Mouse (Mus musculus): ENCODE measurements around the gene Pde8b. TPM values are rescaled to one million over a fixed set of nuclear protein-coding genes. Genes with fewer than 3 reads are reported as not detected.

The Pde8b gene
- total RNA-seq (2015; ENCODE audit: low replicate concordance) (1.5 TPM in 1 of 2 replicates, not detected in the other), total RNA-seq (2017; ENCODE audit: low replicate concordance) (0.26 TPM in 1 of 2 replicates, not detected in the other)

DNA sequence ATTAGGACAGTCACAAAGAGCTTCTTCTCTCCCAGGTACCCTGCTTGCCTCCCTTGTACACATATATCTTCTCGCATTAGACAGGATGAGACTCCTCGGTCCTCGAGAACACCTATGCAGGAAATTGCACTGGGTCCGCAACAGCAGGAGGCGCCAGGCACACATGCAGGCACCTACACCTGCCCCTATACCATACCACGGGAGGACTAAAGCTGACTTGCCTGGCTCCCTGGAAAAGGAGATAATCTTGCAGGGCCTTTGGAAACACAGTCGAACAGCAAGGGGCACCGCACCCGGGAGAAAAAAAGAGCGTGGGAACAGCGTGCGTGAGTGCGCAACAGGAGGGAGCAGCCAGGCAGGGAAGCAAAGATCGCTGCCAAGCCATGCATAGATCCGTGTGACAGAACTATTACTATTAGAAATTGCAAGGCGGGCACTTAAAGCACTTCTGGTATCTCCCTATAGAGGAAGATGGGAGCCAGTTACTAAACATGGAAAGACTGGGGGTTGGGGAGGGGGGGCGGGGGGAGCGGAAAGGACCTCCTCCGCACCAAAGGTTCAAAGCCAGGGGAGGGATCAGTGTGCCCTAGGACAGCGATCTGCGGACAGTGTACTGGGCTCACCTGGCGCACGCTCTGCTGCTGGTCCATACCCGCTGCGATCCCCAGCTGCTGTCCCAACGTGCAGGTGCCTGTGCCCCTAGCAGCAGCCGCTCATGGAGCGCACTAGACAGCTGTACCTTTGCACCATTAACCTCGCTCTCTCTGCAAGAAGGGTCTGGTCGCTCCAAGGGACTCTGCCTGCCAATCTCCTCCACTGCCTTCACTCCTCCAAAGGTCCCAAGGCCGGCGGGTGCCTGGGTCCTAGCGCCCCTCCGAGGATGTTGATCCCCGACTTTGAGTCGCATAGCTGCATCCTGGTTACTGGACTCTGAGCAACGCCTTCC, at the start of gene Pde8b:
Pde8b (minus strand) TSS at position 826 of the 946 bp plus-strand sequence.
- ATAC-seq (replicated peaks; ENCODE audit: low FRiP score, poor library complexity, severe bottlenecking): no peak

DNA sequence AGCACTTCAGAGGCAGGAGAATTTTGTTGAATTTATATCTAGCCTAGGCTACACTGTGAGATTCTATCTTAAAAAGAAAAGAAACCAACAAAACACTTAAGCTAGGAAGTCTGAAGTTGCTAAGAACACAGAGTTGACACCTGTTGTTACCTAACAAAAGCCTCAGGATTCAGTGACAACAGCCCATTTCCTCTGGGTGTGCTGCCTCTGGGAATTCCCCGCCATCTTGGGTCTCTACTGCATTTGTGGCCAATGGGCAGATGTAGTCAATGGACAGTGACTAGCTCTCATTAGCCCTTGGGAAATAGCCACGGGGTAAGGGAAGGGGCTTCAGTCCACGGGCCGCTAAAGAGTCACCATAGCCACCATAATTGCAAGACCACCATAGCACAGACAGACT, 41.8 kb upstream of the Pde8b start:
- ATAC-seq (replicated peaks; ENCODE audit: low FRiP score, poor library complexity, severe bottlenecking): no peak

DNA sequence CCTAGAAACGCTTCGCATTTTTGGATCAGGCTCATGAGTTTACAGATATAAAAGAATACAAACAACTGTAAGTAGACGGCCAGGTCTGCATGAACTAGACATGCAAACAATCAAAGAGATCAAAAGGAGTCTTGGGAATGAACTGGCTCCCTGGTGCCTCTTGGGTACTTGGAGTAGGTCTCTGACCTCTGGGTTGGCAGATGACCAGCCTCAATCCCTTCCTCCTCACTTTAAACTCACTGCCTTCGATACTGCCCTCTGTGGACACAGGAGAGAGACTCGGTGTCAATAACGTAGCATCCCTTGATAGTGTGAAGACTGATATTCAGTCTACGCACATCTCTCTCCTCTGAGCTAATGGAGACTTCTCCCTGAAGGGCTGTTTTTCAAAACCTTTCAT, 37.9 kb upstream of the Pde8b start:
- ATAC-seq (replicated peaks; ENCODE audit: low FRiP score, poor library complexity, severe bottlenecking): no peak

DNA sequence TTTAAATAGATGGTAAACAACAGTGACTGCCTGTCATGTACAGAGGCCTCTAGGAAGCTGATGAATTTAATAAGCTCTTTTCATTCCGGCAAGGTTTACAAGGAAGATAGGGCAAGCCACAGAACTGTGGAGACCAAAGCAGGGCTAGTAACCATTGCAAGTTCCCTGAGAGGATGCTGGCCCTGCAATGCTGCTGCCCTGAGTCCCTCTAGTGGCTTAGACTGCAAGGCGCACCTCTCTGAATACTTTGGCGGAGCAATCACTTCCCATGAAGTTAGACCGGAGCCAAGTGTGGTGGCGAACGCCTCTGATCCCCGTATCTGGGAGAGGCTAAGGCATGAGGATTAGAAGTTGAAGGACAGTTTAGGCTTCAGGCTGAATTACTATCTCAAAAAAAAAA, 36.9 kb upstream of the Pde8b start:
- no peak for ATAC-seq (replicated peaks; ENCODE audit: low FRiP score, poor library complexity, severe bottlenecking)

DNA sequence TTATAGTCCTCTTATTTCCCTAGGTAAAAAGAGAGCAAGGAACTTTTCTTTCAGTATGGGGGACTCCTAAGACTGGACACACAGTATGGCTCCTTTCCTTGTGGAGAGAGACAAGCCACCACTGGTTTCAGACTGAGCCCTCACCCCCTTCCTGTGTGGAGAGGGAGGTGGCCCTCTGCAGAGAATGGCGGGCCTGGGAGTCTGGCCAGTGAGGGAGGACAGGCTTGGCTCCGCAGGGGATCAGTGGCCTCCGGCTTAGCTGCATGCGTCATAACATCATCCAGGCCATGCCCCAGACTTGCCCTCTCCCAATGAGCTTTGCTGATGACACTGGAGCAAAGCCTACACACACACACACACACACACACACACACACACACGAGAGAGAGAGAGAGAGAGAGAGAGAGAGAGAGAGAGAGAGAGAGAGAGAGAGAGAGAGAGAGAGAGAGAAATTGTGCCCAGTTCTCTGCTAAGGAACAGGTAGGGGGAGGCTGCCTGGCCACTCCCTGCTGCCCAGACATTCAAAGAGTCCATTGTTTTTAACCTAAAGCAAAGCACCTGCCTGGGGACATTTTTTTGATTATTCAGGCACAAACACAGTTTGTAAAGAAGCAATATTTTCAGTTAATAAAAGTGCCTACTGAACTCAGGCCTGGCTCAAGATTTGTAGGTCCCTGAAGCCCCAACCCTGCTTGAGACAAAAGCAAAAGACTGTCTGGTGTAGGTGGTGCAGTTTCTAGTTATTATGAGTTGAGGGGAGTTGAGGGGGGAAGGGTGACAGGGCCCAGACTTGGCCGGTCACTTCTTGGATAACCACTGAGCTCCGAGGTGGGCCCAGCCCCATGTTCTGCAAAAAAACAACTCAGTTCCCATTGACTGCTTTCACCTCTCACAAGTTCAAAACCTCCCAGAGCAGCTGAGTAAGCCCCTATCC, 31.9 kb upstream of the Pde8b start:
- no peak for ATAC-seq (replicated peaks; ENCODE audit: low FRiP score, poor library complexity, severe bottlenecking)

DNA sequence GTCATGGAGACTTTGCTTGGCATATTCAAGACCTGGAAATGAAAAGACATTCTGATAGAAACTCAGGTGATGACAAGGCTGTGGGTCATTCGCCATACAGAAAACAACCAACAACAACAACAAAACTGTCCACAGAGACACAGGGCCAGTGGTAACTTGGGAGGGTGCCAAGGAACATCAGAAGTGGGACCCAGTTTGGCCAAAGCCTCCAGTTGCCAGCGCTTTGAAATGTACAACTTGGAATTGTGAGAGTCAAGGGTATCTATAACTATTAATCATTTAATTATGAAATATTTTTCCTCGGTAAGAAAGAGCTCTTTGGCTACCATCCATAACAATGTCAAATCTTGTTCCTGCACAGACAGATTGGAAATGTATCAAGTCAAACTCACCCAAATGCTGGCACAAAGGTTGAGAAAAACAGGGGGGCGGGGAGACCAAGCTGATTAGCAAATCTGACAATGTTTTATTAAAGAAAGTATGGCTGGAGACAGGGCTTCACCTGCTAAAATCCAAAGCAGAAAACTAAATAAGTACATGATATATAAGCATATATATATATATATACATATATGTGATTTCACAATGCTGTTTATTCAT, 28.4 kb upstream of the Pde8b start:
- no peak for ATAC-seq (replicated peaks; ENCODE audit: low FRiP score, poor library complexity, severe bottlenecking)

DNA sequence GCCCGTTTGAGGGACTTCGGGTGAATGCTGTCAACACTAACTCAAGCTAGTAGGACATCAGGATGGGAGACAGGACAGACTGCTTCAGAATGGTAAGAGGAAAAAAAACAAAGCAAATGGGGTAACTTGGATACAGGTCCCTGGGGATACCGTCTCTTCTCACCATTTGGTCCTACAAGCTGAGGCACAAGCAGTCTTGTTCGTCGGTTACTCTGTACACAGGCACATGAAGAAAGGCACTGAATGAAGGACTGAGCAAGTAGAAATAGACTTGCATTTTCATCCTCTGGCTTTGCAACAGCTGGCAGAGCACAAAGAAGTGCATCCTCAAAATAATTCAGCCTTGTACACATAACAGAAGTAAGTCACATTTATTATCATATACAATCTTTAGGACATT, 14.6 kb upstream of the Pde8b start:
- no peak for ATAC-seq (replicated peaks; ENCODE audit: low FRiP score, poor library complexity, severe bottlenecking)

DNA sequence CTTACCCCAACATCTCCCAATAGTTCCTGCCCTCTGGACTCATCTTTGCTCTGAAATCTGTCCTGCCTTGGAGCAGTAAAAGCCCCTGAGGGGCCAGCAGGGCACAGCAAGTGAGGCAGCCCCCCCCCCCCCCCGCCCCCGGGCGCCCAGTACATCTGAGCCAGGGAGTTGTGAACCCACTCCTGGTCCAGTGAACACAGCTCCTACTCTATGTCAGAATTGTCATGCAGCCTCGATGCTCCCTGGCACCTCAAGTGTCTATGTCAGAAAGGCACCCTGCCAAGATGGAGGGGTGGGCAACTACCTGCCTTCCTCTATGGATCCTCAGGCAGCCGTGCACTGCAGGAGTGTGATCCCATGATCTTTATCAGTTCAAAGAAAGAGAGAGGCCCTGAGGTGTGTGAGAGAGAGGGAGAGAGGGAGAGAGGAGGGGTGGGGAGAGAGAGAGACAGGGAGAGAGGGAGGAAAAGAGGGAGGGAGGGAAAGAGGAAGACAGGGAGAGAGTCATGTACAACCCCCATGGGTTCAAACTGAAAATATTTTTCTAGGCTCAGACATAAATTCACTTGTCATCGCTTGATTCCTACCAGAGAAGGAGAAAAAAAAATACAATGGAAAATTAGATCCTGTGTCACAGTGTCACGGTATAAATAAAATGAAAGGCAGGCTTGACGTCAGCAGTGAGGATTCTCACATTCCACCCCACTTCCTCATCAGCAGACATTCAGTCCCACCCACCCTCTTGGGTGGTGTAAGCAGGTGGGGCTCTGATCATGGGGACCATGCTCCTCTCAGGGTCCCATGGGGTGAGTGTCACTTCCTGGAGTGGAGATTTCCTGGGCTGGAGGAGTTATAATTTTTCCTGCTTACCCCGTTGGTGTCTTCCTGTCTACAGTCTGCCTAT, 11.0 kb upstream of the Pde8b start:
- no peak for ATAC-seq (replicated peaks; ENCODE audit: low FRiP score, poor library complexity, severe bottlenecking)

DNA sequence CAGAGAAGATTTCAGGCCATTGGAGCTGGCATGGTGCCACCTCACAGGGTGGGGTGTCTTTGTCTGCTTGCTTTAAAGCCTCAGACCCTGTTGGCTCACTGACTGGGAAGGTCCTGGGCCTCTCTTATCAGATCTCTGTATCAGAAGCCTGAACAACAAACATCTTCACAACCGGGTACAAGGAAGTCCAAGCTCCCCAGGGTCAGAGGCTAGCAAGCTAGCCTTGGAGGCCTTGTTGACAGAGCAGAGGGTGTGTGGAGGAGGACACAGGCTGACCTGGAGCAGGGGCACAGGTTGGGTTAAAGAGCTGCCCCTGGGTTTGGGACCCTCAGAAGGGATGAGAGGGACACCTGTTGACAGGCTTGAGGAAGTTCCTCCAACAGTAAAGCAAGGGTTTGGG, 10.3 kb upstream of the Pde8b start:
- ATAC-seq (replicated peaks; ENCODE audit: low FRiP score, poor library complexity, severe bottlenecking): no peak

DNA sequence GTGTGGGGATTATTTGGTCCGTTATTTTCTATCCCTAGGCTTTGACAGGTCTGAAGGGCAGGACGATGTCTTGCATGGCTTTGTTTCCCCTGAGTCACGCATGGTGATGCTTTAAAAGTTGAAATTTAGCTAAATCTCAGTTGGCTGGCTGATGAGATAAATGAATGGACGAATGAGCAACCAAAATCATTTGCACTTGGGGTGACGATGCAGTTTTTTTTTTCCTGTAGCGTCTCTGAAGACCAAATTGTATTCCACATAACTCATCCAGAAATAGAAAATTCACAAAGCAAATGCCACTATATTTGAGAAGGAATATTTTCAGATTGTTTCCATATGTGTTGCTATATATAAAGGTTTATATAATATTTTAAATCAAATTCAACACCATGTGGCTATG, 6.9 kb upstream of the Pde8b start:
- ATAC-seq (replicated peaks; ENCODE audit: low FRiP score, poor library complexity, severe bottlenecking): no peak

DNA sequence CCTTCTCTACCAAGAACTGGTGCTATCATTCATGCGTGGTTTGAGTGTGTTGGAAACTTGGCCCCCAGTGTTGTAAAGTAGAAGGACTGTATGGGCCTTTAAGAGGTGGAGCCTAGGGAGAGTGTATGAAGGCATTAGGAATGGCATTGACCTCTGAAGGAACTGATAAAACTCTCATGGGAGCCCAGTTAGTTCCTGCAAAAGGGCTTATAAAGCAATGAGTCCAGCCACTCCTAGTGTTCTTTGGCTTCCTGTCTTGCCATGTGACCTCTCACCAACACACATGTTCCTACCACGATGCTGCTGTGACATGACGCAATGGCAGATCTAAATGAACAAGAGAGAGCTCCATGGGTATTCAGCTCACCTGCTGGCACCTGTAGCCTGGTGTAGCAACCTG, 4.9 kb upstream of the Pde8b start:
- no peak for ATAC-seq (replicated peaks; ENCODE audit: low FRiP score, poor library complexity, severe bottlenecking)

DNA sequence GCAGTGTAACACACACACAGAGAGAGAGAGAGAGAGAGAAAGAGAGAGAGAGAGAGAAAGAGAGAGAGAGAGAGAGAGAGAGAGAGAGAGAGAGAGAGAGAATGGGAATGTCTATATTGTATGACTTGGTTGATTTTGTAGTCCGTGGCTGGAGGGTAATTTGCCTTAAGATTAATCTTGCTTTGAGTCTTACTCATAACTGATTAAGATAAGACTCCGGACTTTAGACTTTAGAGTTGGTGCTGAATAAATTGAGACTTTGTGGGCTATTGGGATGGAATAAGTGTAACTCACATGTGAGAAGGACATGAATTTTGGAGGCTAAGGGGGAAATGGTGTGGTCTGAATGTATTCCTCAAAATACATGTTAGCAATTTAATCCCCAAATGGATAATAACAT, 7.1 kb downstream of the Pde8b start:
- ATAC-seq (replicated peaks; ENCODE audit: low FRiP score, poor library complexity, severe bottlenecking): no peak

DNA sequence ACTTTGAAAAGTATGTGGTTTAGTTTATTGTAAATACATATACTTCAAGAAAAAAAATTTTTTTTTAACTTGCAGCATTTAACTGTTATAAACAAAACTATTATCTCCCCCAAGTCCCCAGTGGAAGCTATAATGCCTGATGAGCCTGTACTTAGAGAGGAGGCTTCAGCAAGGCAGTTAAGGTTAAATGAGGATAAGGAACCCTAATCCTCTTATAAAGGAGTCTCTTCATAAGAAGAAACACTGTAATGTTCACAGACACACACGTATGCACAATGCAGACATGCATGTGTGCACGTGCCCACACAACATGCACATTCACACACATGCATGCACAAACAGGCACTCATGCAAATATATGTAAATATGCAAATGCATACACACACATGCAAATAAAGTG, 12.6 kb downstream of the Pde8b start:
- ATAC-seq (replicated peaks; ENCODE audit: low FRiP score, poor library complexity, severe bottlenecking): no peak

DNA sequence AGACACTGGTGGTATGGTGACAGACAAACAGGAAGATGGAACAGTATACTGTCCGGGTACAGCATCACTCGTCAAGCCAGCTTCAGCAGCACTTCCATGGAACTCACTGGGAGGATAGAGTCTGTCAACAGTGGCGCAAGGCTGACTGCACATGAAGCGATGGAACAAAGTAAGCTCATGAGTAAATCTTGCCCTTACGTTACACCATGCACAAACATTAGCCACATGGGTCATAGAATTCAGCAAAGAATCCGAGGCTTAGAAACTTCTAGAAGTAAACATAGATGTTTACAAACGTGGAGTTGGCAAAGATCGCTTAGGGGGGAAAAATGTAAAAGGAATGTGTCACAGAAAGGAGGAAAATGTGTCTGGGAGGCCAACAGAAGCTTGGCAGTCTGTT, 14.9 kb downstream of the Pde8b start:
- ATAC-seq (replicated peaks; ENCODE audit: low FRiP score, poor library complexity, severe bottlenecking): no peak

DNA sequence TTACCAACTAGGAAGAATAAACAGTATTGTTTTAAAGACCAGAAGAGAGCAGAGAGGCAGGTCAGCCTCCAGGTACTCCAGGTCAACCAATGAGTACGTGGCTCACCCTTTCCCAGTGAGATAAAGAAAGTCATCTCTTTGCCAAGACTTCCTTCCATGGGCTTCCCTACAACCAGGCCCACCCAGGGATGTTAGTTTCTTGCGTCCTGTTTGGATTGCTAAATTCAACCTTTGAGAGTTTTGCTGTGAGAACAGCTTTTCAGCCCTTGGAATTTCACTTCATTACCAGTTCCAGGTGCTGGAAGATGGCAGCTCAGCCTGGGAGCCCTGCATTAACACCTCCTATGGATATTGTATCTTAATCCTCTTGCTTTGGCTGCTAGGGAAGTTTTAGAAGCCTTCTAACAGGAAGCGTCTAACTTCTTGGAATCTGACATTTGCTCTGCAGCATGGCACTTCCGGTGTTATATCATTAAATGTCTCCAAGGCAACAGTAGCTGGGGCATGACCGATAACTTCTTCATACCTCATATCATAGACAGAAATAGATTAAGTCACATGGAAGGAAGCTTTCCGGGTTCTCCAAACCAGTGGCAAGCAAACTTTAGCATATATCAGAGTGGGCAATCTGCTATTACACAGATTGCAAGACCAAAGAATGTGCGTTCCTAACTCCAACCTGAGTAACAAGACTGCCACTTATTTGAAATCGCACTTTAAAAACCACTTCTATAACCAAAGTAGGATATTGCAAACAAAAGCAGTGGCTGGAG, 18.6 kb downstream of the Pde8b start:
- no peak for ATAC-seq (replicated peaks; ENCODE audit: low FRiP score, poor library complexity, severe bottlenecking)

DNA sequence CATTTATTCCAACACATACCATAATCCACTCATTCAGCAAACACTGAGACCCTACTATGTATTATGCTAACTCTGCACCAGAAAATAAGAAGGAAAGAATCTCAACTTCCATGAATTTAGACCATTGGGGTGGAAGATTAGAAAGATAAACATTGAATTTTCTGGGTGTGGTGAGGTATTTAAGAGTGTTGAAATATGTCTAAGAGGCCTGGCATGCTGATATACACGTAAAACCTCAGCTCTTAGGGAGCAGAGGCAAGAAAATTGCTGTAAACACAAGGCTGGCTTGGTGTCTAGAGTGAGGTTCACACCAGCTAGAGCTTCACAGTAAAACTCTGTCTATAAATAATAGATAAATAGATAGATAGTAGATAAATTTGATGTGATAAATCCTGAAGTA, 19.8 kb downstream of the Pde8b start:
- ATAC-seq (replicated peaks; ENCODE audit: low FRiP score, poor library complexity, severe bottlenecking): no peak

DNA sequence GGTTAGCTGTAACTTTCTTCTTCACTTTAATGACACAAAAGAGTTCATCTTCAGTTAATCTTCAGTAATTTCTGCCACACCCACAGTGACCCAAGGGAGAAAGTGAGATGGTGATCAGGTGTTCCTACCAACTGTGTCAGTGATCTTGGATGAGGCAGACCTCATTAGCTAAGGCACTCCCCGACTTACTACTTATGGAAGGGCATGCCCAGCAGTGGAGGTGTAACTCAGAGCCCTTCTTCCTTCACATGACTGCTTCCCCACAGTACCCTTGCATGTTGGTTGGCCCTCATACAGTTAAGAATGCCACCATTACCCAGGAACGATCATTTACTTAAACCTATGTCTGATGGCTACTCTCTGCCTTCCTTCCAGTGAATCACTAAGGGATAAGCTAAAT, 25.6 kb downstream of the Pde8b start:
- ATAC-seq (replicated peaks; ENCODE audit: low FRiP score, poor library complexity, severe bottlenecking): no peak

DNA sequence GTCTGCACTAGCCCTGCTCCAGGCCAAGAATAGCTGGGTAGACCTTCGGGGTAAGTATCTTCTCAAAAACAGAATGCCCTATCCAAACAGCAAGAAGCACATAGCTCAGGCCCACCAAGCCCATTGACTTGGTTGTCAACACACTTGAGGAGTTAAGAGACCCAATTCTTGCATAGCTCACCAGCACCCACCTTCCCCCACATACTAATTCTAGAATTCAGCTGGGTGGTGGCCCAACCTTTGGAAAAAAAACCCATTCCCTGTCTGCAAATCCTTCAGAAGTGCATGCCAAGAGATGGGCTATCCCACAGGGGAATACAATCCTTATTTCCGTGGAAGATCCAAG, 26.7 kb downstream of the Pde8b start:
- ATAC-seq (replicated peaks; ENCODE audit: low FRiP score, poor library complexity, severe bottlenecking): no peak
